Mouse (Mus musculus) stomach, embryonic 15.5 days (tissue): ENCODE data around the gene Enkur. TPM values are rescaled to one million over a fixed set of nuclear protein-coding genes. Genes with fewer than 3 reads are reported as not detected.
"Not testable (repeated sequence)": the region's sequence is repeated elsewhere in the genome, so short reads cannot be mapped to it uniquely, and the experiment has no call there.

ENCODE experiments used
- ATAC-seq: fragments of 200-750 bp; cut with Nextera tagmentation; 2 replicates; pipeline ENCODE4 v1.8.0; 2017; ENCODE audit warnings: low read depth, moderate number of reproducible peaks, moderate TSS enrichment; ENCODE audit not compliant: insufficient read depth, low FRiP score
- H3K27ac ChIP-seq: fragments of 300-500 bp; sonication (generic); 2 replicates; pipeline ENCODE4 v1.5.1; 2015; ENCODE audit warnings: mild to moderate bottlenecking, inconsistent platforms
- H3K27me3 ChIP-seq: fragments of 300-500 bp; sonication (generic); replicated peaks from 2 replicates; pipeline ENCODE4 v1.6.1; 2015; ENCODE audit warnings: inconsistent platforms
- H3K36me3 ChIP-seq: fragments of 300-500 bp; sonication (generic); 2 replicates; pipeline ENCODE4 v1.6.1; 2015; ENCODE audit warnings: inconsistent platforms
- H3K4me1 ChIP-seq: fragments of 300-500 bp; sonication (generic); 2 replicates; pipeline ENCODE4 v1.6.1; 2015; ENCODE audit warnings: inconsistent platforms
- H3K4me2 ChIP-seq: fragments of 300-500 bp; sonication (generic); 2 replicates; pipeline ENCODE4 v1.6.1; 2015; ENCODE audit warnings: mild to moderate bottlenecking, inconsistent platforms
- H3K4me3 ChIP-seq: fragments of 300-500 bp; sonication (generic); replicated peaks from 2 replicates; pipeline ENCODE4 v1.5.1; 2015; ENCODE audit warnings: inconsistent platforms
- H3K9ac ChIP-seq: fragments of 300-500 bp; sonication (generic); 2 replicates; pipeline ENCODE4 v1.6.1; 2015; ENCODE audit warnings: inconsistent platforms
- H3K9me3 ChIP-seq: fragments of 300-500 bp; sonication (generic); 2 replicates; pipeline ENCODE4 v1.6.1; 2016; ENCODE audit warnings: inconsistent platforms
- WGBS: fragments of 180-500 bp; shearing (Covaris S2); methylation state at CpG from one replicate; pipeline ENCODE4 v1.1.7; 2015; 5-methylcytosine and 5-hydroxymethylcytosine counted together
- polyA plus RNA-seq: library from polyadenylated mRNA; unstranded; fragments of >200 nt; fragmentation: Nextera tagmentation; extraction: Ambion mirVana; gene quantifications from 2 replicates; pipeline ENCODE4 v1.2.1, GENCODE M21; 2015

Enkur gene
- 0.69 and 0.84 TPM in 2 replicates for polyA plus RNA-seq

- no peaks in the 10 kb centered on the region for H3K36me3 ChIP-seq
- peak within 1 kb of the TSS; percentile 18 for H3K9ac ChIP-seq
- 1% methylated on average over 43 of the region's 43 CpGs for WGBS
- no peaks in the 10 kb centered on the region for H3K27me3 ChIP-seq
- H3K4me3 ChIP-seq: peak within 1 kb of the TSS; percentile 60
- peak within 1 kb of the TSS; percentile 52; the same call in 1 of the 2 replicates for H3K27ac ChIP-seq
- no peaks in the 10 kb centered on the region for H3K4me1 ChIP-seq
- ATAC-seq: peak; percentile 99
- no peaks in the 10 kb centered on the region for H3K9me3 ChIP-seq
- peak within 1 kb of the TSS; percentile 72 for H3K4me2 ChIP-seq
Measured at GRCm38 (mm10) chr2:21204912-21205830, at the start of gene Enkur, which contains the start of gene Thnsl1. Enkur (minus strand) TSS chr2:21205365. Thnsl1 (plus strand) TSS chr2:21205724.

- H3K4me2 ChIP-seq: no peak overlapping the region
- no peak for ATAC-seq
Measured at GRCm38 (mm10) chr2:21254308-21254707, 49.1 kb upstream of the Enkur start.

GRCm38 (mm10) chr2:21253644-21254043 lies 48.5 kb upstream of the Enkur start:
- no peaks in the 10 kb centered on the region for H3K36me3 ChIP-seq
- no peak overlapping the region for H3K4me2 ChIP-seq
- no peak for ATAC-seq
- 57% methylated on average over 3 of the region's 3 CpGs for WGBS
- H3K4me3 ChIP-seq: no peak overlapping the region
- H3K27me3 ChIP-seq: no peaks in the 10 kb centered on the region
- no peaks in the 10 kb centered on the region for H3K9me3 ChIP-seq
- H3K27ac ChIP-seq: no peak overlapping the region
- H3K9ac ChIP-seq: no peak overlapping the region
- no peaks in the 10 kb centered on the region for H3K4me1 ChIP-seq

More at GRCm38 (mm10) chr2:21254308-21254707, 49.1 kb upstream of the Enkur start:
- Histone ChIP-seq H3K4me3 (no peak overlapping the region), H3K27ac (no peak overlapping the region), H3K27me3 (no peaks in the 10 kb centered on the region), H3K9me3 (no peaks in the 10 kb centered on the region), H3K4me1 (no peaks in the 10 kb centered on the region), H3K36me3 (no peaks in the 10 kb centered on the region), H3K9ac (no peak overlapping the region)

DNA sequence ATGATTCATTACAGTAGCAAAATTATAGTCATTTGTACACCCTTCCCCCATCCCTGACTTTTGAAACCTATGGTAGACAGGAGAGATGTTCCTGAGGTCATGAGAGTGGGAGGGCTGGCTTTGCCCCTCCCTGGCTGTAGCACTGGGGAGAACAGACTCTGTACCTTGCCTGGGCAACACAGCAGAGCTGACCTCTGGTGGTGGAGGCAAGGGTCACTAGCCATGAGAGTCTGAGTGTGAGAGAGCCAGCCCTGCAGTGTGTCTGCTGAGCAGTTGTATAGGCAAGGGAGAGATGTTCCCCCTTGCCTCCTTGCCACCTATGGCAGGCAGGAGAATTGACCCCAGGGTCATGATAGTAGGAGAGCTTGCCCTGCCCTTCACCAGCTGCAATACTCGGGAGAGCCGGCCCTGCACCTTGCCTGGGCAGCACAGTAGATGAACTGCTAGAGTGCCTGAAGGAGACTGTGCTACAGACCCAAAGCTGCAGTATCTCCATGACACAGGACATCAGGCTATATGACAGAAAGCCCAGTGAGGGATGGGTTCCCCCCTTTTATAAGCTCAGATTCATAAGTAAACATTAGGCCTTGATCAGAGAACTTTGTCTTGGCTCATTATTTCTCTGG lies 40.4 kb upstream of the Enkur start:
- H3K9me3 ChIP-seq: no peaks in the 10 kb centered on the region
- 0 out of 2 replicates have a peak, but pooled peaks have one; percentile 31 for ATAC-seq
- no peak overlapping the region for H3K27ac ChIP-seq
- H3K4me2 ChIP-seq: no peak overlapping the region
- no peak overlapping the region for H3K4me3 ChIP-seq
- H3K9ac ChIP-seq: no peak overlapping the region
- H3K27me3 ChIP-seq: no peaks in the 10 kb centered on the region
- 50% methylated on average over 2 of the region's 2 CpGs for WGBS
- no peaks in the 10 kb centered on the region for H3K4me1 ChIP-seq
- no peaks in the 10 kb centered on the region for H3K36me3 ChIP-seq

DNA sequence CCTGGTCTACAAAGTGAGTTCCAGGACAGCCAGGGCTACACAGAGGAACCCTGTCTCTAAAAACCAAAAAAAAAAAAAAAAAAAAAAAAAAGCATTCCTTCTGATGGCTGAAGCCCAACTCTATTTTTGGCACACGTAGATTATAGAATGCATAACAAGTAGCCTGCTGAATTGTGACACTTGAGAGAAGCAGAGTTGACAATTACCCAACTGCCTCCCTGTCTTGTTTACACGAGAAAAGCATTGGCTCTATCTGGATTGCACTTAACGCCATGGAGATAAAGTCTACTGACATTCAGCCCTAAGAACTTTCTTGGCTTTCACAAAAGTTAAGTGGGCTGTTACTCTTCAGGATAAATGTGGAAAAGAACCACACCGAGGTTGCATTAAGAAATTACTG lies 39.8 kb upstream of the Enkur start:
- Histone ChIP-seq H3K4me1 (no peaks in the 10 kb centered on the region), H3K27ac (no peak overlapping the region), H3K36me3 (no peaks in the 10 kb centered on the region), H3K9ac (no peak overlapping the region), H3K4me2 (no peak overlapping the region), H3K4me3 (no peak overlapping the region), H3K27me3 (no peaks in the 10 kb centered on the region), H3K9me3 (no peaks in the 10 kb centered on the region)
- 48% methylated on average over 4 of the region's 4 CpGs for WGBS
- ATAC-seq: no peak

DNA sequence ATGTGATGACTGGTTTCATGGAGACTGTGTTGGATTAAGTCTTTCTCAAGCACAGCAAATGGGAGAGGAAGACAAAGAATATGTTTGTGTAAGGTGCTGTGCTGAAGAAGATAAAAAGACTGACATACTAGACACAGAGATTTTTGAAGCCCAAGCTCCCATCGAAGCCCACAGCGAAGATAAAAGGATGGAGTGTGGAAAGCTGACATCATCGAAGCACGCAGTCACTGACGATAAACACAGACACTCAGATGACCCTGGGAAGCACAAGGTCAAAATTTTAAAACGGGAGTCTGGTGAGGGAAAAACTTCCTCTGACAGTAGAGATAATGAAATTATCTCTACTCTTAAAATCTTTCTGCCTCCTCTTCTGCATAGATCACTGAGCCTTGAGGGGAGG lies 38.9 kb upstream of the Enkur start:
- H3K27ac ChIP-seq, H3K4me2 ChIP-seq, ATAC-seq, H3K4me3 ChIP-seq, H3K4me1 ChIP-seq, H3K9ac ChIP-seq, H3K36me3 ChIP-seq, H3K9me3 ChIP-seq, H3K27me3 ChIP-seq: not testable (repeated sequence)
- WGBS: 50% methylated on average over 4 of the region's 6 CpGs

DNA sequence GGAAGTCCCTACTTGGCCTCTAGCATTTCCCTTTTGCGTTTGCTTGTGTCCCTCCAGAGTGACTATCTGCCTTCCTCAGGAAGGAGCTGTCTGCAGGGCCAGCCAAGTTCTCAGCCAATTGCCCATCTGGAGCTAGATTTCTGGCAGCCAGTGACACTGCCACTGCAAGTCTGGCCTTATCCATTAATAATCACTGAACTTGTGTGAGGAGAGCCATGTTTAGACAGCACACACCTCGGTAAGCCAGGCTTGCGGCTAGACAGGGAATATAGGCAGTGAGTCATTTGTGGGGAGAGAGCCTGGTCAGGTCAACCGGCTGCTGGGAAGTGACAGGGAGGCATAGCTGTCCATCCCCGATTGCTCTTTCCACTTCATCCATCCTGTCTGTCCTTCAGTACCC lies 31.7 kb upstream of the Enkur start:
- Histone ChIP-seq H3K4me3 (no peak overlapping the region), H3K27me3 (no peaks in the 10 kb centered on the region), H3K9ac (no peak overlapping the region), H3K4me2 (no peak overlapping the region), H3K36me3 (no peaks in the 10 kb centered on the region), H3K27ac (0 out of 2 replicates have a peak overlapping the region, but pooled peaks have one; percentile 11), H3K4me1 (no peaks in the 10 kb centered on the region), H3K9me3 (no peaks in the 10 kb centered on the region)
- 33% methylated on average over 5 of the region's 5 CpGs for WGBS
- no peak for ATAC-seq

DNA sequence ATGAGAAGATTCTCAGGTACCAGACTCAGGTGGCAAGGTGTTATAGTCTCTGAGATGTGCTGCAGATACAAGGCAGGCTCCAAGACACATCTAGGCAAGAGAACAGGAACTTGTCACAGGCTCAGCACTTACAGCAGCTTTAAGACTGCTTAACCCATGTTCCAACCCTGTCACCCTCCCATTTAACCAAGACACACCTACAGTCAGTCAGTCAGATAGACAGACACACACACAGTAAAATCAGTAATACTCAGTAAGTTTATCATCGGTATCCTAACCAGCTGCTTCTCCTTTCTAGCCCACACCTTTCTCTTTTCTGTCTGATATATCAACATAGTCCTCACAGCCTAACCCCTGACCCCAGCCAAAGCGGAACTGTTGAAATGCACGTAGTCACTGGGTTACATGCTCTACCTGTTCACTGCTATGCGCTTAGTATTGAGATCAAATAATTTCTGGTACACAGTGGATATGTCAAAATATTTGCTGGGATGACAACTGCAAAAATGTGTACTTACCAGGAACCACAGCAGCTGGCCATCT lies 30.8 kb upstream of the Enkur start:
- Histone ChIP-seq H3K4me1 (no peaks in the 10 kb centered on the region), H3K9ac (no peak overlapping the region), H3K4me2 (no peak overlapping the region), H3K36me3 (no peaks in the 10 kb centered on the region), H3K27me3 (no peaks in the 10 kb centered on the region), H3K4me3 (no peak overlapping the region), H3K27ac (peak overlapping the region; percentile 69), H3K9me3 (no peaks in the 10 kb centered on the region)
- 74% methylated on average over 4 of the region's 4 CpGs for WGBS
- no peak for ATAC-seq

DNA sequence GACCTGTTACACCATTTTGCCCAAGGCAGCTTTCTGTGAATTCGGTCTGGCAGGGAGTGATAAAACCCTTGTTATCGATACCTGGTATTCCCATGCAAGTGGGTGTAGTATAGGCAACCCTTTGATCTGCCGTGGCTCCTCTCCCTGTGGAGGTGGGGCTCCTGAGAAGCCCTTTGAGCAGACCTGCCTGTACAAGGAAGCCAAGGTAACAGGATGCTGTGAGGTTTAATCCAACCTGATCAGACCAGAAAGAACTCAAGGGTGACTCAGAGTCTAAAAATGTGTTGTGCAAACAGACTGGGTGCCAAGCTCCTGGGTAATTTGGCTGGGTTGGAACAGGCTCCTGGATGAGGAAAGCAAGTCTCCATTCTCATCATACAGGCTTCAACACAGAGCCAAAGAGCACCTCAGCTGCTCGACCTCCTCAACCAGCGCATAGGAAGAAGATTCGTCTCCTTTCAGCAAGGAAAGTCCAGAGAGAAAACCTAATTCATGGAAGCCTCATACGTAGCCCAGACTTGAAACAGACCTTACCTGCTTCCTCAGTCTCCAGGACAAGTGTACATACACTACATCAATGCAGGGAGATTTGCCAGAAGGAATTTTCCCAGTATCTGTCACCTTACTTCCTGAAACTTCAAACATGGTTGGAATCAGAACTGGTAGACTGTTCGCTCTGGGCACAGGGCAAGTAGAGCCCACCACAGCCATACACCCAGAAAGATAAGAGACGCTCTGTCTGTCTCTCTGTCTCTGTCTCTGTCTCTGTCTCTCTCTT lies 29.9 kb upstream of the Enkur start:
- H3K4me2 ChIP-seq: no peak overlapping the region
- no peaks in the 10 kb centered on the region for H3K9me3 ChIP-seq
- no peaks in the 10 kb centered on the region for H3K27me3 ChIP-seq
- peak; percentile 94 for ATAC-seq
- H3K36me3 ChIP-seq: no peaks in the 10 kb centered on the region
- no peak overlapping the region for H3K9ac ChIP-seq
- H3K4me3 ChIP-seq: no peak overlapping the region
- H3K4me1 ChIP-seq: no peaks in the 10 kb centered on the region
- 60% methylated on average over 9 of the region's 9 CpGs for WGBS
- H3K27ac ChIP-seq: peak overlapping the region; percentile 69

DNA sequence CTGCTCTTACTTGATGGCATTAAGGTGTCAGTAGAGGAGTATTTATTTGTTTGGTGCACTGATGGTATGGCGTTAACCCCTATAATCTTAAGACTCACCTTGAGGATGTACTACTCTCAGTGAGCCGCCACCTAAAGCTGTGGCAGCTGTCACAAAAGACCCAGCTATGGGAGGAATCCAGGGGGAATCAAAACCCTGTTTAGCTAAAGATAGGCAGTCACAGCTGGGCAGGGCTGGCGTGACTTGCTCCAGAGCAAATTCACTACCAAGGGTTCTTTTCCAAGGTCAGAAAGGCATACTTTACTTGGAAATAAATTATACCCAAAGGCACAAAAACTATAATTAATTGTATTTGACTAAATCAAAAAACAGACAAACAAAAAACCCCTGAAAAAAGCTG lies 26.0 kb upstream of the Enkur start:
- 75% methylated on average over 3 of the region's 3 CpGs for WGBS
- Histone ChIP-seq H3K9me3 (no peaks in the 10 kb centered on the region), H3K4me3 (no peak overlapping the region), H3K27ac (no peak overlapping the region), H3K9ac (no peak overlapping the region), H3K4me1 (no peaks in the 10 kb centered on the region), H3K4me2 (no peak overlapping the region), H3K36me3 (no peaks in the 10 kb centered on the region), H3K27me3 (no peaks in the 10 kb centered on the region)
- ATAC-seq: no peak

GRCm38 (mm10) chr2:21230276-21230675 lies 25.1 kb upstream of the Enkur start:
- Histone ChIP-seq H3K27me3 (no peaks in the 10 kb centered on the region), H3K36me3 (no peaks in the 10 kb centered on the region), H3K4me3 (no peak overlapping the region), H3K4me2 (no peak overlapping the region), H3K4me1 (no peaks in the 10 kb centered on the region), H3K9me3 (no peaks in the 10 kb centered on the region), H3K9ac (no peak overlapping the region), H3K27ac (no peak overlapping the region)
- WGBS: 72% methylated on average over 2 of the region's 2 CpGs
- ATAC-seq: no peak
